Mouse (Mus musculus) myocyte (in vitro differentiated cells): Measurements from ENCODE around the gene Bend6.

Experiments
- E2F4 ChIP-seq: IDR thresholded peaks from one replicate; pipeline ENCODE4 v1.6.1; 2011; ENCODE audit warnings: mild to moderate bottlenecking, control low read depth, moderate library complexity; ENCODE audit not compliant: insufficient read depth
- MAX ChIP-seq: IDR thresholded peaks from one replicate; pipeline ENCODE4 v1.6.1; 2011; ENCODE audit warnings: low read depth, mild to moderate bottlenecking, control low read depth
- MYOG ChIP-seq, 3 experiments: IDR thresholded peaks; one replicate each; pipeline ENCODE4 v1.6.1; 2011; ENCODE audit warnings: control low read depth in 2 of 3, low read depth in 2 of 3, mild to moderate bottlenecking in 2 of 3; ENCODE audit not compliant: insufficient read length in 2 of 3, control insufficient read depth in 1 of 3, insufficient read depth in 1 of 3
- POLR2A ChIP-seq: IDR thresholded peaks from one replicate; pipeline ENCODE4 v1.6.1; 2011; ENCODE audit warnings: low read depth, mild to moderate bottlenecking, control low read depth, moderate library complexity; ENCODE audit not compliant: insufficient read length
- POLR2AphosphoS2 ChIP-seq: IDR thresholded peaks from one replicate; pipeline ENCODE4 v1.6.1; 2011; ENCODE audit warnings: low read depth, control low read depth; ENCODE audit not compliant: insufficient read length
- TCF12 ChIP-seq: IDR thresholded peaks from one replicate; pipeline ENCODE4 v1.6.1; 2011; ENCODE audit warnings: mild to moderate bottlenecking, control low read depth; ENCODE audit not compliant: poor library complexity, insufficient read depth, severe bottlenecking

DNA sequence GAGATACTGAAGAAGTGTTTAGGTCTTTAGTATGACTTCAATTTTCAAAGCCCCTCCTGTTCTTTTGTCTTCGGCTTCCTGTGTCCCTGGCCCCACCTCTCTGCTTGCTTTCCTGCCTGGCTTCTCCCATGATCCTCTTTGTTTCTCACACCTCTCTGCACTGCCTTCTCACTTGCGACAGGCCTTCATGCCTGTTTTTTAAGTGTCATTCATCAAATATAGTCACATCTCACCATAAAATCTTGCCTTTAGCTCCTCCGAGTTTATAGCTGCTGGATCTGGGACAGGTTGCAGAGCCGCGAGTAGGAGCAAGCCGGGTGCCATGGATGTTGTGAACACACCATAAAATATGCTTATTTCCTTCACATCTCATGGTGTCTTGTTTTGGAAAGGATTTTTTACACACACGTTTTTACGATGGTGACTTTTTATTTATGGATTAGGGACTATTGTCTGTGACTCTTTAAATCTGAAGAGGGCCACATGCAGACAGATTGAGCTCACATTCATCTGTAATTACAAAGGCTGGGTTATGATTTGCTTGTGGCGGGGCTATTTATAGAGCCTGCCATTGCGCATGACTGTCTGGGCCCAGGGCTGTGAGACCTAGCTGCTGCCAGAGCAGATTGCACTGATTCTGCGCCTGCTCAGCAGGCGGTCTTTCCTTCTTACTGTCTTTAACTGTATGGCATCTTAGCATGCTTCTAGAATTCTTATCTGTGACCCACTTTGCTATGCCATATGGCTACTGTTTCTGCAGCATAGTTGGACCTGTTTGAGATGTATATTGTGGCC is 39.2 kb upstream of the Bend6 start:
- TF ChIP-seq POLR2A, result no peak
- TF ChIP-seq MAX, result no peak
- TF ChIP-seq MYOG (IDR thresholded peaks at IDR 0.05; ENCODE audit: control insufficient read depth in 1 of 3, insufficient read depth in 1 of 3, insufficient read length in 2 of 3, low read depth in 2 of 3), result no peak
- no peak for TF ChIP-seq POLR2AphosphoS2
- no peak for TF ChIP-seq E2F4
- TF ChIP-seq TCF12, result no peak
